Mouse (Mus musculus): ENCODE data around the gene Timm50.

- no peak for TF ChIP-seq CTCF (IDR thresholded peaks at IDR 0.05; ENCODE audit: control insufficient read depth, insufficient read depth, low read length)
- TF ChIP-seq POLR2A (IDR thresholded peaks at IDR 0.05; ENCODE audit: borderline replicate concordance, control insufficient read depth, low read depth, low read length), result no peak
These were observed 23.6 kb upstream of the Timm50 start for GRCm38 (mm10) chr7:28335471-28335870.

Measured in bone marrow, adult 2 months (tissue).